11 mouse cellular contexts compared by ENCODE assay signal in the genomic region with DNA sequence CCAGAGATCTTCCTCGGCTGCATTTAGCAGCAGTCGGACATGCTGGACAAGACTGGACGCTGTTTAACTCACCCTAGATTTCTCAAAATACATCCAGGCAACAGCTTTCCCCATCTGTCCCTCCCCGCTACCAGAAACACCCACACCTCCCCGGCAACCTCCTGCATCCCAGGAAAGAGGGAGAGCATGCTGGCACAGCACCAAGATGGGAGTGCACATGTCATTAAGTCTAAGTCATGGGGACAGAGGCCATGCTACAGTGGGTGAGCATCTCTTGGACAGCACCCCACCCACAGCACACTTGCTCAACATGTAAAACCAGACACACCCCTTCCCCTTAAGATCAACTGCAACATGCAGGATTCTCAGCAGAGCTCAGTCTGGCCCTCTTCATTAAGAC. TPM values are rescaled to one million over a fixed set of nuclear protein-coding genes. Genes with fewer than 3 reads are reported as not detected.
DNase-seq lines count a peak whose midpoint lies in the region; TF ChIP-seq lines count a peak whose summit lies in the region.
"Had no signal": no experiment of that assay in that cellular context is flagged by ENCODE, and none has a peak within 500 bp of the region (broad histone marks: within the 10 kb centered on the region; RNA-seq: fewer than 3 reads in every experiment).

No protein-coding gene starts in this region.

- TF ChIP-seq CTCF in cerebellum, adult 2 months (IDR thresholded peaks at IDR 0.05; ENCODE audit: borderline replicate concordance, insufficient read depth, low read depth, low read length), result no peak
- no peak for TF ChIP-seq CTCF in left cerebral cortex, adult 2 months (IDR thresholded peaks at IDR 0.05)

- peak; percentile 24 to 29 for DNase-seq in cerebellum, adult 2 months
- no peak for DNase-seq in cerebellum, postnatal 14 days
- DNase-seq in left cerebral cortex, adult 2 months (ENCODE audit: extremely low spot score in 1 of 2, low spot score in 2 of 2), result peak in 1 of 2 experiments; percentile 63
- DNase-seq in left cerebral cortex, postnatal 4 days, result no peak
- peak; percentile 73 for DNase-seq in cerebellum, adult 9-11 months
- DNase-seq in kidney, postnatal 36 days, result peak; percentile 78 to 79
- DNase-seq in adrenal gland, adult 2 months, result no peak
- no peak for DNase-seq in testis, postnatal 10 days (ENCODE audit: low spot score)
- DNase-seq: B cell, adult 2 months had no signal

- H3K4me3 ChIP-seq in cerebellum, adult 2 months (replicated peaks; ENCODE audit: insufficient read depth, low read depth, low read length), result no peak overlapping the region
- no peak overlapping the region for H3K4me3 ChIP-seq in left cerebral cortex, adult 2 months
- H3K4me3 ChIP-seq: hindbrain, embryonic 15.5 days; limb, embryonic 10.5 days had no signal

- no peaks in the 10 kb centered on the region for H3K27me3 ChIP-seq in cerebellum, adult 2 months (ENCODE audit: control insufficient read depth, insufficient read depth, low read length)

- no peak overlapping the region for H3K27ac ChIP-seq in cerebellum, adult 2 months (ENCODE audit: insufficient read depth, low read length)
- peak overlapping the region; percentile 91 for H3K27ac ChIP-seq in left cerebral cortex, adult 2 months
- H3K27ac ChIP-seq: hindbrain, embryonic 15.5 days; limb, embryonic 10.5 days had no signal

- TF ChIP-seq POLR2A in cerebellum, adult 2 months (IDR thresholded peaks at IDR 0.05; ENCODE audit: borderline replicate concordance, insufficient read depth, low read length), result no peak

- WGBS in cerebellum, adult 2 months, result 23% methylated on average over 5 of the region's 5 CpGs

- peaks cover 48% of the 10 kb centered on the region for H3K4me1 ChIP-seq in cerebellum, adult 2 months (ENCODE audit: control insufficient read depth, insufficient read depth, low read length)

- intact Hi-C loops in left cerebral cortex, adult 2 months (cut with DNase I), result loop anchor here (10.0 kb wide), 1 partner anchor 336 kb away; the partner anchor contains the start of gene Nectin1
- intact Hi-C loops in left cerebral cortex, postnatal 4 days (cut with DNase I), result no loop called here

RNA-seq across cellular contexts. Expression of gene Usp2, which starts 14.1 kb away (rescaled TPM):
- polyA plus RNA-seq in cerebellum, adult 2 months (2012; rRNA removed), result 43.5 and 47.1 TPM in 2 replicates
- total RNA-seq in left cerebral cortex, adult 2 months (2021), result 100 to 1,000 TPM in 1 of 2 experiments, 10 to 100 TPM in 1; 99.3 to 120 TPM
- 10 to 100 TPM; 30.2 to 31.9 TPM for total RNA-seq in left cerebral cortex, postnatal 4 days (2021)
- total RNA-seq in adrenal gland, adult 2 months (2021), result 10 to 100 TPM; 33.7 to 60.9 TPM
- polyA plus RNA-seq in adrenal gland, adult 2 months (2012; rRNA removed), result 10.9 and 15.2 TPM in 2 replicates

RNA-seq across cellular contexts. Expression of gene Mfrp, which starts 20.6 kb away (rescaled TPM):
- 2.7 and 7.3 TPM in 2 replicates for polyA plus RNA-seq in cerebellum, adult 2 months (2012; rRNA removed)
- 1 to 10 TPM in 1 of 2 experiments, under 1 TPM in 1; 0.82 to 1.6 TPM for total RNA-seq in left cerebral cortex, adult 2 months (2021)
- total RNA-seq in left cerebral cortex, postnatal 4 days (2021), result not detected
- total RNA-seq in adrenal gland, adult 2 months (2021), result under 1 TPM in 1 of 2 experiments, not detected in 1; 0.10 TPM
- polyA plus RNA-seq in adrenal gland, adult 2 months (2012; rRNA removed), result 0.40 TPM in 1 of 2 replicates, not detected in the other

RNA-seq across cellular contexts. Expression of gene C1qtnf5, which starts 26.1 kb away (rescaled TPM):
- 26.0 and 29.1 TPM in 2 replicates for polyA plus RNA-seq in cerebellum, adult 2 months (2012; rRNA removed)
- 10 to 100 TPM; 14.2 to 15.3 TPM for total RNA-seq in left cerebral cortex, adult 2 months (2021)
- total RNA-seq in left cerebral cortex, postnatal 4 days (2021), result 10 to 100 TPM in 1 of 2 experiments, 1 to 10 TPM in 1; 5.3 to 10.6 TPM
- 10 to 100 TPM; 11.2 to 17.6 TPM for total RNA-seq in adrenal gland, adult 2 months (2021)
- polyA plus RNA-seq in adrenal gland, adult 2 months (2012; rRNA removed), result 32.4 and 34.3 TPM in 2 replicates
- polyA plus RNA-seq: limb, embryonic 10.5 days had no signal

RNA-seq across cellular contexts. Expression of gene Gm49380, which starts 32.3 kb away (rescaled TPM):
- polyA plus RNA-seq in cerebellum, adult 2 months (2012; rRNA removed), result 0.41 and 0.75 TPM in 2 replicates
- total RNA-seq in left cerebral cortex, adult 2 months (2021), result under 1 TPM in 1 of 2 experiments, not detected in 1; 0.56 TPM
- under 1 TPM in 1 of 2 experiments, not detected in 1; 0.44 TPM for total RNA-seq in left cerebral cortex, postnatal 4 days (2021)
- total RNA-seq in adrenal gland, adult 2 months (2021), result under 1 TPM; 0.12 to 0.76 TPM
- polyA plus RNA-seq in adrenal gland, adult 2 months (2012; rRNA removed), result 1.1 TPM in 1 of 2 replicates, not detected in the other
- polyA plus RNA-seq: hindbrain, embryonic 15.5 days had no signal

RNA-seq across cellular contexts. Expression of gene Rnf26, which starts 32.4 kb away (rescaled TPM):
- 31.2 and 34.0 TPM in 2 replicates for polyA plus RNA-seq in cerebellum, adult 2 months (2012; rRNA removed)
- 10 to 100 TPM; 32.7 to 33.1 TPM for total RNA-seq in left cerebral cortex, adult 2 months (2021)
- total RNA-seq in left cerebral cortex, postnatal 4 days (2021), result 10 to 100 TPM; 31.1 to 33.1 TPM
- total RNA-seq in adrenal gland, adult 2 months (2021), result 10 to 100 TPM; 28.7 to 30.4 TPM
- 72.9 and 76.9 TPM in 2 replicates for polyA plus RNA-seq in adrenal gland, adult 2 months (2012; rRNA removed)

Comparison
In these comparisons a context has a peak if more than half of its experiments do, and no peak if none do; other contexts are left out.
1. DNase-seq: peak in cerebellum, adult 2 months (2 of 2), cerebellum, adult 9-11 months (single experiment) and kidney, postnatal 36 days (2 of 2); none in cerebellum, postnatal 14 days (0 of 2), left cerebral cortex, postnatal 4 days (single experiment), adrenal gland, adult 2 months (single experiment) and testis, postnatal 10 days (single experiment).